Mouse (Mus musculus) B cell, adult 2 months (primary cell): ENCODE data around the gene Cpxm2.

ENCODE experiments used
- DNase-seq, 2 experiments: peaks; one replicate each; pipeline ENCODE4 v3.0.0; 2022

Cpxm2 gene

DNA sequence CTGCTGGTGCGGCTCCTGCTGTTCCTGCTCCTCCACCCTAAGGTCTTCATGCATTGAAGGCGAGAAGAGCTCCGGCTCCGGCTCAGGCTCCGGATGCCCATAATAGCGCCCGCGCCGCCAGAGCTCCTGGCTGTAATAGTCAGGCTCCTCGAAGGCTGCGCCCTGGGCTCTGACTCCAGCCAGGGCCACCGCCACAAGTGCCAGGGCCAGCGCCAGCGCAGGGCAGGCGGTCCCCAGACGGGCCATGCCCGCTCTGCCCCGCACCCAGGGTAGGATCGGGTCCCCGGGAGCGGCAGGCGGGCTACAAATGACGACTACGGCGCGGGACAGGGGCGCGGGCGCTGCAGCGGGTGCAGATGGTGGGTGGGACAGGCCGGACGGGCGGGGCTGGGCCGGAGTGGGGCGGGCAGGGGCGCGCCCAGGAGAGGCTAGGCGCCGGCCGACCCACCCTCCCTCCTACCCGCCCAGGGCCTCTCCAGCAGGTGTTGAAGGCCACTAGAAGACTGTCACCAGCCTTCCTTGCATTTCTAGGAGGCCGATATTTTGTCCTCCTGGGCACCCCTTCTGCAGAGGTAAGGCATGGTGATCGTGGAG lies at the start of gene Cpxm2:
Gene Cpxm2, minus strand, starts transcription at position 372 of the 594 bp plus-strand sequence.
- no peak for DNase-seq

DNA sequence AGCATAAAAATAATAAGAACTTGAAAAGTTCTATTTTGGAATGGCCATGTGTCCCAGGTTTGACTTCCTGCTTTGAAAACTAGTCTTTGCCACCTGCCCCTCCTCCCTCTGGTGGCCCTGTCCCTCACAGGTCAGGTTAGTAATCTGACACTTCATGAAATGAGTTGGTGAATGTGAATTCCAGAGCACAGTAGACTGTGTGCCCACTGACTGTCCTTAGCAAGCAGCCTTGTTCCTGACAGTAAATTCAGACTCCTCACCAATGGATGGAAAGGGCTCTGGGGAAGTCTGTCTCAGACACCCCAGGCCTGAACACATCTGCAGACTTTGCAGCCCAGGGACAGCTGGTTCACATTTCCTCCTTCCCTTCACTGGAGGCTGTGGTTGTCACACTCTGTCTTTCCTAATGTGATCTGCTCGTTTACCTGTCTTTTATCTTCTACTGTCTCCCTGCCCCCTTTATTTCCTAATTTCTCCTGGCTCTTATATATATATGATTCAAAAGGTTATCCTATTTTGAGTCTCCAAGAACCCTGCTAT lies 49.6 kb upstream of the Cpxm2 start:
- no peak for DNase-seq

DNA sequence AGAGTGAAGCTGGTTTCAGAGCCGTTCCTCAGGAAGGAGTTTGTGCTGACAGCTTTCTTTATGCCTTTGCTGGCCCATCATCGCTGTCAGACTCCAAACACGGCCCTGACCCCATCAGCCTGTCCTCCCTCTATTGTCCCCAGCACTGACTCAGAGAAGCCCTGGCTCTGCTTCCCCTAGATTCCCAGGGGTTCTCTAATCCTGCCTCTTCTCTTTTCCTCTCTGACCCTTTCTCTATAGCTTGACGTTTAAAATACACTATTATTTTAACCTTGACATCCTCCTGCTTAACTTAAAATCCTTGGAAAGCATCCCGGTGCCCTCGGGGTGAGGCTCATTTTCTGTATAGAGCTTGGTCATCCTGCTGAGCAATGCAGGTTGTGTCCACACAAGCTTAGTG lies 45.1 kb upstream of the Cpxm2 start:
- DNase-seq = no peak

DNA sequence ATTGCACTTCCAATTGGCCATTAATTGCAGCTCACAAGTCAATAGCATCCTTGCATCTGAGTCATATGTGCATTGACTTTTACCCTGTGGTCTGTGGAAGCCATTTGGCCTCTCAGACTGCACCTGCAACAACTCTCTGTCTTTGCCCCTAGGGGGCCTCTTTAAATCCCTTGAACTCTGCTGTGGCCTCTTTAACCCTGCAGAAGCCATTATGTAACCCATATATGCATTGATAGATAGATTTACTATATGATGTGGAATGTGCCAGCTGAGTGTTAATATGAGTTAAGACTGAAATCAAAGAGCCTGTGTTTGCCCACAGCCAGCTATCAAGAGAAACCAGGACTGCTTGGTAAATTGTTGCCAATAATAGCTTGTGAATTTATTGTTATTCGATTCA lies 44.3 kb upstream of the Cpxm2 start:
- DNase-seq = no peak

DNA sequence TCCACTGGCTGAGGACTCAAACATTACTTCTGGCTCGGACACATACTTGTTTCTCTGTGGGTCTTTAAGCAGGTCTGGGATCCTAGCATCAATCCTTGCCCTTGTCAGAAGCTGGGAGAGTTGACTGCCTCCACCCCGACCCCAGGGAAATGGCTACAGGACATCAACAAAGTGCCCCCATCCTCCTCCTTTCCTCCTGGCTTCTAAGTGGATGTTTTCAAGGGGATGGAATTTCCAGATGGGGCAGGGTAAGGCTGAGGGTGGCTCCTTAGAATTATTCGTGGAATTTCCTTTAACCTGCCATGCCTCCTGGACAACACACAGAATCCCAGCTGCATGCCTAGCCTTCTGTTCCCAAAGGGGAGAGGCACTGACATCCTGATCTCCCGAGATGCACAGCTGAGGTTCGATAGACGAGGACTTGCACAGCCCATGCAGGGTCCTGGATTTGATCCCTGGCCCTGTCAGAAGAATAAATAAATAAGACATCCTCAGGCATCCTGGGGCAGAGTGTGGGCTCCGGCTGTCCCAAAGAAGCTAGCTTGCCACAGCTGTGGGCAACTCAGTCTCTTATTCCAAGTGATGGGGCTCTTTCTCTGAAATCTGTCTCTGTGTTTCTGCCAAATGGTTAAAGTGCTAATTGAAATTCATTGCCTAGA lies 43.4 kb upstream of the Cpxm2 start:
- DNase-seq = no peak

DNA sequence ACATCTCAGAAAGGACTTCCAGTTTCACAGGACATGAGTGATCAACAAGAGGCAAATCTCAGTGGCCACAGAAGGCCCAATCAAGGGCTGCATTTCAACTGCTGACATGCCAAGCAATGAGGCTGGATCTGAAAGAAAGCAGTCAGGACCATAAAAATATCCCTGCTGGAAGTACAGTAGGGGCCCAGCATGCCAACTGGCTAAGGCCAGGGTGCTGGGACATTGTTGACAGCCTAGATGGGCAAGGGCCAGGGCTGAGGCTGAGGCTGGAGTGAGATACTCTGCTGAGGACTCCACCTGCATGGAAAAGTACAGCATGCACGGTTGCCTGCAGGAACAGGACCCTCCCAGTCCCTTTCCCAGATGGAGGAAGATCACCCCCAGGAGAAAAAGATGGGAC lies 42.0 kb upstream of the Cpxm2 start:
- DNase-seq = no peak

DNA sequence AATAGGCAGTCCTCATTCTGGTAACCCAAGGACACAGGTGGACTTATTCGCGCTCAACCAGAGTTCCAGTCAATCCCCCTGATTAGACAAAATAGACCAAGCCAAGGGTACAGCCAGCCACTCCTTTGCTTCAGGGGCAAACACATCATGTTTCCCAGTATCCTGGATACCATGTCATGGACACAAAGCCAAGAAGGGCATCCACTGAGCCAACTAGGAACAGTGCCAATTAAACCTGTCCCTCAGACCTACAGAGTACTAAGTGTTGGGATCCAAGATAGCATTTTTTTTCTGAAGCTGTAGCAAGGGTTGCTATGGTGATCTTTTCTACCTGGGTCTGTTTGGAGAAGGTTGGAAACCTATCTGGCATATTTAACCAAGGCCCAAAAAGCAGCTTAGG lies 39.1 kb upstream of the Cpxm2 start:
- no peak for DNase-seq

DNA sequence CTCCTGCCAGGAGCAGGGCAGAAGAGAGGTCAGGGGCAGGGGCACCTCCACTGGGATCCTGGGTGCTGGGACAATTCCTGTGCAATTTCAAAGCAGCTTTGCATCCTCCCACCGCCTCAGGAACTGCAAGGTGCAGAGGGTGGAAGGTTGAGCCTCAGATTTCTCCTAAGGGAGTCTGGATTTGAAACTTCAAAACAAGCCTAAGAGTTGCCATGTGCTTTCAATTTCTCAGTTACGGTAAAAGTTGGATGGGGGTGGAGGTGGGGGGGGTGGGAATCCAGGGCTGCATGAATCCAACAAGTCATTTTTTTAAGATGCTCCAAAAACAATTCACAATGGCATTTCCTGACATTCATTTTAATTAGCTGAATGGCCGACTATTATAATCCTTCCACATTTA lies 32.9 kb upstream of the Cpxm2 start:
- no peak for DNase-seq

DNA sequence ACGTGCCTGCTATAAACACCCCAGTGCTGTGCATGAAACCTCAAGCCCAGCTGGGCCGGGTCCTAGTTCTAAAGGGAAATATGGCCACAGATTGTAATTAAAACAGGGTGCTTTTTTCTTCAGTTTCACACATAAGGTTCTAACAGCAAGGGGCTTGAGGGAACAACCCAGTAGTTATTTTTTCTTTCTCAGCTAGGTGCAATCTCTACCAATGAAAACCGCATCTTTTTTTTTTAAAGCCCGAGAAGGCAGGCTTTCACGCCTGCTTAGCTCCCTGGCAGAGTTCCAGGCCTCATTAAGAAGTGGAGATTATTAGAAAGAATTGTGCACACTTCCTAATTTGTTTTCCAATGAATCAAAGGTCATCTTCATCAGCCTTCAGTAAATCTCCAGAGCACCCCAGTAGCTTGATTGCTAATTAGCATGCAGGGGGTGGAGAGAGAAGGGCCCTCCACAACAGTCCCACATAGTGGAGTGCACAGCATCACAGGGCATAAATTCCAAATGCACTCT lies 29.4 kb upstream of the Cpxm2 start:
- DNase-seq = no peak

DNA sequence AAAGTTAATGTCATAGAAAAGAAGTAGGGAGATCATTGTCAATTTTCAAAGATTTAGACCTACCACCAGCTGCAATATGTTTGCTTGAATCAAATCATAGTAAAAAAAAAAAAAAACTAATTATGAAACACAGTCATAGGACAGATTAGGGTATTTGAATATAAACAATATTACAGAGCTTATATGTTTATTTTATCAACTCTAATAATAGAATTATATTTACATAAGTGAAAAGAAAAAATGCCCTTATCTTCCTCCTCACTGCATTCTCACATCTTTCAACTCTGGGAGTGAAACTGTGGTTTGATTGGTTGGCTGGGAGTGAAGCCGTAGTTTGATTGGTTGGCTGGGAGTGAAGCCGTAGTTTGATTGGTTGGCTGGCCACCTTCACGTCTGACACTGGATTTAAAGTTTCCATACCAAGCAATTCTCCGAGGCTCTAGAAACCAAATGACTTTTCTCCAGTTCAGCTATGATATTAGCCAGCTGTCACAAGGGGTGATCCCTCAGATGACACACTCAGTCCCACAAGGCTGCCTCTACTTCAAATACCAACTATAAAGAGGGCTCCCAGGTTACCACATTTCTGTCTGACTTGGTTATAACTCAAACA lies 27.2 kb upstream of the Cpxm2 start:
- DNase-seq = no peak

DNA sequence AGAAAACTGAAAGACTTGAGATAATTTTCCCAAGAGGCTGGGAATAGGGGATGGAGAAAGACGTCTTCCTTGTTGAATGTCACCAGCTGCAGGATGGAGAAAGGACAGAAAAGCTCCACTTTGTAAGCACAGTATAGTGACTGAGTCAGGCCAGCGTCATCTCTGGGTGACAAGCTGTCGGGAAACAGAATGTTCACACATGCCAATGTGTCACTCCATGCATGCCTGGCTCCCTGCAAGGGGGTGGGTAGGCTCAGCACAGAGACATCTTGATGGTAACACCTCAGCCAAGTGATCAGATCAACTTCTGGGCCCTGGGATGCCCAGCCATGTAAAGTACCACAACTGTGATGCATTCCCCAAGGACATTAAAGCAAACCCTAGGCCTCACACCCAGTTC lies 26.5 kb upstream of the Cpxm2 start:
- no peak for DNase-seq

DNA sequence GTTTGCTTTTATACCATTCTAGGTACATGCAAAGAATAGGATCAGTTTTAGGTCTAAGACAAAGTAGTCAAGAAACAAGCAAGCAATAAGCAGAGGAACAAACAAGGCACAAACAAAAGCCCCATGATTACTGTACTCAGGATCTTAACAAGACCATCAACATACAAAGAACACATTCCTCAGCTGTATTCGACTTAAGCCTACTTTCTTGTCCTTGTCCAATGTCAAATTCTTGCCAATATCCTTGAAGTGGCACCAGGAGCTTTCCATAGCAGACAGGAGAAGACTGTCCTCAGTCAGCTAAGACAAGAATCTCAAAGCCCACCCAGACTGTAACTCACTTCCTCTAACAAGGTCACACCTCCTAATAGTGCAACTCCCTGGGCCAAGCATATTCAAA lies 24.5 kb upstream of the Cpxm2 start:
- DNase-seq = no peak

DNA sequence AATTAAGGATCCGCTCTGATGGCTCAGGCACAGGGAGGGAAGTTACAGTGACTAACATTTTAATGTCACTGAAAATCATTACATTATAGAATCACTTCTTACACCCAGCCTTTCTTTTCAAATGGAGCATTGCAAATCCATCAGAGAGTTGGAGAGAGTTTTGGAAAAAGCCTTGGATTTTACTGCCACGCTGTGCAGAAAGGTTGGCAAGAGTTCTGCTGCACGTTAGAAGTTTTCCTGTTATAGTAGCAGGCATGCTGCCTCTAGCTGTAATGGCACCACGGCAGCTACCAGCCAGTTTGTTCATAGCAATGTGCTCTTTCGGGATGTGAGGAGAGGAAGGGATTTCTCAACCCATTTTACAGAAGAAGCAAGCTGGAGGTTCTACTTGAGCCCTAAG lies 20.2 kb upstream of the Cpxm2 start:
- DNase-seq = no peak

DNA sequence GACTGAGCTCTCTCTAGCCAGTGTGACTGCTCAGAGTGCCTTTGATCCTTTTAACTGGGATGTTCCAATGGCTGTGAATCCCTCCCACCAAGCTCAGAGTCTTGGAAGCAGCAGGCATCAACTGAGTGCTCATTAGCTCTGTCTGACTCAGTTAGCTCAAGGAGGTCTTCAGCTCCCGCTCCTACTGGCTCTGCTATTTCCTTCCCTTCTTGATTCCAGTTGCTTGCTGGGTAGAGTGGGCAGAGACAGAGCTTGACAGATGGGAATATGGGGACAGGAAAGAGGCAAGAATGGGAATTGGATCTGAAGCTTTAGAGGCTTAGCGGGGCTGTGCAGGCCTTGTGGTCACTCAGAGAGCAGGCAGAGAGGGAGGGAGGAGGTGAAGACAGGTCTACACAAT lies 19.8 kb upstream of the Cpxm2 start:
- DNase-seq = no peak

DNA sequence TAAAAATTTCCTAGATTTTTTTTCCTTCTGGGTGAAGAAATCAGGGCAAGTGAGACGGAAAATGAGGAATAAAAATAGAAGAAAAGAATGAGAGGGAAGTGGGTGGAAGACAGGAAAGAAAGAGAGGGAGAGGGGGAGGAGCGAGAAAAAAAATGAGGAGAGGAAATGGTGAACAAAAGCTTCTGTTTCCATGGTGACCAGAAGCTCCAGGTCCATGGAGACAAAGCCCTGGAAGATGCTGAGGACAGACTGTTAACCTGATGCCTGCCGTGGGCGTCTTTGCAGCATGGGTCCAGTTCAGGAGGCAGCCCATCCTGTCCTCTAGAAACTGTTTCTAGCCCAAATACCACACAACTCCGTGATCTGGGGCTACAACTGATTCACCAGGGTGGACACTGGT lies 17.7 kb upstream of the Cpxm2 start:
- DNase-seq = no peak

DNA sequence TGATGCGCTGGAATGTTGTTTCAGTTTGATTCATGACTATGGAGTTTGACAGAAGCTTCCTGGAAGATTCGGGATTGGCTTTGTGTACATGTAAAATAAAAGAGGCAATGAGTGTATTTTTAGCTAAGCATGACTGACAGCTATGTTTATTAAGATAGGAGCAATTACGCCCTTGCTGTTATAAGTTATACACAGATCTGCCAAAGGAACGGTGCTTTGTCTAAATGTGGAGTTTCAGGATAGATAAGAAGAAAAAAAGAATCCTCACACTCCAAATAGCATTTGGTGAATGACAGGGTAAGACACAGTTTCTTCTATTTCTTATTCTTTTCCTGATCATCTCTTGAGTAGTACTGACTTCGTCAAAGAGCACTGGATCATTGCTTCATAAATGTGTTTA lies 17.2 kb upstream of the Cpxm2 start:
- DNase-seq = no peak

DNA sequence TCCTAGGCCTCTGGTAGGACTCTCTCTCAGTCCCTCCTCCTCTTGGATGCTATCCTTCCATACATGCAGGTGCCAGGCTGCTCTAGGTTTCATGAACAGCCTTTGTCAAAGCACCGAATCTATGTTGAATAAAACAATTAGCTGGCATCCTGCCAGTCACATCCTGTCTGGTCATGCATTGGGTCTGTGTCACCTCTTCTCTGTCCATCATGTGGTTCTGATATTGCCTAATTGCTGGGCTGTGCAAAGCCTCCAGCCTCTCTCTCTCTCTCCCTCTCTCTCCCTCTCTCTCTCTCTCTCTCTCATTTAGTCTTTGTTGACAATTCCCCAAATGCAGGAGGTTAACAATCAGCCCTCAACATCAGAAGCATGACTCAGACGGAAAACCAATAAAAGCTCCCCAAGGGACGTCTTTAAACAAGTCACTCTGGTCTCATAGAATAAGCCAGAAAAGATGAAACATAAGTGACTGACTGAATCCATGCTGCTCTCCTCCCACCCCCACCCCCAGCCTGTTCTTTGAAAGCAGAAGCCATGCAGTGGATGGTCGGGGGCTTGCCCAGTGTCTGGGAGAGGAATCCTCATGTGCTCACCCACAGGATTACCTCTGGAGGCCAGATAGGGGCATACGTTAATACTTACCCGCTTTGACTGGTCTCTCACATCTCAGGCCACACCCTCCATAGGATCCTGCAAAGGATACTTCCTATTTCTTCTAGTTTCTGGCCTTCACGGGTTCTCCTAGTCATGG lies 15.1 kb upstream of the Cpxm2 start:
- DNase-seq = no peak

DNA sequence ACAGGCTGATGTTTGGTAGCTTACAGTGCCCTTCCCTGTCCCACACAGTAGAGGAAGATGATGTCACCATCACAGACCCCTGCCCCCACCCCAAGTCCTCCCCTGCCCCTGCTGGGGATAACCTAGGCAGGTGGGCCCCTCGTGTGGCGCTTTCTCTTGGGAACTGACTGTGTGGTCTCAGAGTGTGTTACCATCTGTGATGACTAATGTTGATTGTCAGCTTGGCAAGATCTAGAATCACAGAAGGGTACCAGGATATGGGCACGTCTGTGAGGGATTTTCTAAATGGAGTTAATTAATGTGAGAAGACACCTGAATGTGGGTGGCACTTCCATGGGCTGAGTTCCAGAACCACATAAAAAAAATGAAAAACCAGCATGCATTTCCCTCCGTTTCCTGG lies 12.7 kb upstream of the Cpxm2 start:
- DNase-seq = no peak

DNA sequence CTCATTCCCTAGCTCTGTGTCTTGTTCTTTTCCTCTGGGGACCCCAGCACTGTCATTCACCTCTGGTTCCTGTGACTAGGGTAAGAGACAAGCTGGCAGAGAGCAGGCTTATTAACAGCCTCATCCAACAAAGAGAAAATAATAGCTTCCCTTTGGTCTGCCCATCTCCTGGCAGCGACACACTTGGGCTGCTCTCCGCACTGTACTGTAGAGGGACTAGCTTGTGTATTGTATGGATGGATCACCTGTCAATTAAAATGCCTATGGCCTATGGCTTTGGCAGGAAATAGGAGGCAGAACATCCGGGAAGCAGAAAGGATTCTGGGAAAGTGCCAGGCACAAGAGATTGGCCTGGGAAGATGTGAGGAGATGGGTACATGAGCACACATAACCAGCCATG lies 7.7 kb upstream of the Cpxm2 start:
- DNase-seq = no peak

DNA sequence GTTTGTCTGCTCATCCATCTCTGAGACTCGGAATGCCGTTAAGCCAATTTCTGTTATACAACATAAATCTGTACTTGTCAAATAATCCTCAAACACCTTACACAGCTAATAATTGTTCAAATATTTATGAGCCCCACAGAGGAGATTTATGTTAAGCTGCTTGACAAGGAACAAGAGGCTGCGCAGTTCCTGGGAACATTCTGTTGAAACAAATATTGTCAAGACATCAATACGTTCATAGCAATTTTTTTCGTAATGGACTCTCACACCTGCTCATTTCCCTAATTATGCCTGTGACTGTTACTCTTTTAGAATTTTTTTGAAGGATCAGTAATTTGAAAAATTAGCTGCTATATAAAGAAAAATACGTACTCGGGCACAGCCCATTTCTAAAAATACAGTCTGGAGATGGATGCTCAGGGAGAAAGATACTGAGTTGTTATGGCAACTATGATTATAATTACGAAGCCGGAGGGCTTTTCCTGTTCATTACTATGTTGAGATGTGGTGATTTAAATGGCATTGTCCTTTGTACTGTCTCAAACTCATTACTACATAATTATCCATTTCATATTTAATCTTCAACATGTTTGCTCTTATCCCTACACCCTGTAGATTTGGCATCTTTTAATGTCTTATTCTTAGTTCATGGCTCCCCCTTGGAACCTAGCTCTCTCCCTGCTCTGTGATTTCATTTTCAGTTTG lies 3.9 kb upstream of the Cpxm2 start:
- DNase-seq = no peak

DNA sequence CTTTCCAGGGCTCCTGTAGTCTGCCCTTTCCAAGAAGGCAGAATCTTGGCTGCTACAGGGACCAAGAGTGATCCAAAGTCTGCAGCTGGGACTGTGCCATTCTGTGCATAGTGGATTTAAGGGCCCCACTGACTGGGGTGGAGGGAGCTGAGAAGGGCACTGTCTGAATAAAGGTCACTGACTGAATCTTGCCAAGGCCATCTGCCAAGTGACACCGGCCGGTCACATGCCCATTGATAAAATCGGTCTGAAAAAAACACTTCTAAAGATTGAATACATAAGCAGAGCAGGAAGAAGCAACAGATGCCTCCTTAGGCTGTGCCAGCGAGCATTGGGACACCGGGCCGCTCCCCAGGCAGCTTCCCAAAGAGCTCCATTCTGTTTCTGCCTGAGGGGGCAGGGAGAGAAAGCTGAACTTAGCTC lies 803 bp downstream of the Cpxm2 start:
- DNase-seq = no peak

DNA sequence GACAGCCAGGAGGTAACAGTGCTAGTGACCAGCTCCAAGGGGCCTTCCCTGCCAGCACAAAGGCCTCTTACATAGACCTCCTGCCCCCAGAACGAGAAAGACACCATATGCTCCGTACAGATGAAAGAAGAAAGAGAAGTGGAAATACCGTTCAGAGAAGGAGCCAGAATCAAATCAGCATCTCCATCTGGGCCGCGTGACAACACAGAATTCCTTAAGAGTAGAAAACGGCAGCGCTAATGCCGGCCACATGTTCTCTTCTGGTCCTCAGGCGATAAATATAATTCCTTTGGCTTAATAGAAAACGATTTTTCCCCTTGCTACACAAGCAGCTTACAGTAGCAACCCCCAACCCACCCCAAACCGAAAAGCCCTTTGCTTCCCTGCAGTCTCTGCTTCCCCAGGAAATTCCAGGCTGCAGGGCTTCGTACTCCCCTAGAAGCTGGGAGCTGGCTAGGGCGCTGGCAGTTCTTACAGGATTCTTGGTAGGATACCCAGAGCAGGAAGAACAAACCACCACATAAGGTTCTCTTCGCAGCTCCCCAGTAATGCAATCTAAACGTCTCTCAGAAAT lies 9.2 kb downstream of the Cpxm2 start:
- no peak for DNase-seq

DNA sequence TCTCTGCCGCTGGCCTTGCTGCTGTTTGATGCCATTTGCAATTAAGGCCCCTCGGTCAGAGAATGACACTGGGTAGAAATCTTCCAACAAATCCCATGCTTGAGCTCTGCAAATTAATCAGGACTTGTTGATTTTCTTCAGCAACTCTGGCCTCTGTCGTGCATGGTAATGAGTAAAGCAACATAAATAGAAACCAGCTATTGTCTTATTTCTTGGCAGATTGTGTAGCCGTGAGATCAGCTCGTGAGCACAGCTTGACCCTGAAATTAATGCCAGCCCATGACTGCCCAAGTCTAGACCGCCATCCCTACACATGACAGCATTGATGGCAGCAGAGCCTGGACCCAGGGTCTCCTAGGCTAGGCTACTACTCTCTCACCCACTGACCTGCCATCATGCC lies 25.9 kb downstream of the Cpxm2 start:
- DNase-seq = no peak
